Mouse (Mus musculus) embryo, embryonic 11 days (tissue): Measurements from ENCODE around the gene Chd8.
"Not testable (repeated sequence)": the region's sequence is repeated elsewhere in the genome, so short reads cannot be mapped to it uniquely, and the experiment has no call there.

ENCODE experiments used
- DNase-seq: peaks from one replicate; pipeline ENCODE4 v3.0.0-alpha.2; 2015

The Chd8 gene

GRCm38 (mm10) chr14:52257484-52258213, at the start of gene Chd8:
TSS of gene Chd8 (minus strand) at chr14:52257780.
- peak; percentile 98 for DNase-seq

DNA sequence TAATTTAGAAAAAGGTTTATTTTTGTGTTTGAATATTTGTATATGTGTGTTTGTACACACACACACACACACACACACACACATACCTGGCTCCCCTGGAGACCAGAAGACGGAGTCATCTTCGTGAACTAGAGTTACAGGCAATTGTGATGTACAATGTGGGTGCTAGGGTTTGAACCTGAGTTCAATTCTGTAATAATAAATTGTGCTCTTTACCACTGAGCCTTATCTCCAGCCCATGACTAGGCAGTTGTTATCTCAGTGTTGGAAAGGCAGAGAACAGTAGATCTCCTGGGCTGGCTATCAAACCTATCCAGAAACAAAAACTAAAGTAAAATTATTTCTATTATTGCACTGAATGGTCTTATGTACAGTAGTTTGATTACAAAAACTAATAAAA, 48.5 kb upstream of the Chd8 start:
- DNase-seq = no peak

DNA sequence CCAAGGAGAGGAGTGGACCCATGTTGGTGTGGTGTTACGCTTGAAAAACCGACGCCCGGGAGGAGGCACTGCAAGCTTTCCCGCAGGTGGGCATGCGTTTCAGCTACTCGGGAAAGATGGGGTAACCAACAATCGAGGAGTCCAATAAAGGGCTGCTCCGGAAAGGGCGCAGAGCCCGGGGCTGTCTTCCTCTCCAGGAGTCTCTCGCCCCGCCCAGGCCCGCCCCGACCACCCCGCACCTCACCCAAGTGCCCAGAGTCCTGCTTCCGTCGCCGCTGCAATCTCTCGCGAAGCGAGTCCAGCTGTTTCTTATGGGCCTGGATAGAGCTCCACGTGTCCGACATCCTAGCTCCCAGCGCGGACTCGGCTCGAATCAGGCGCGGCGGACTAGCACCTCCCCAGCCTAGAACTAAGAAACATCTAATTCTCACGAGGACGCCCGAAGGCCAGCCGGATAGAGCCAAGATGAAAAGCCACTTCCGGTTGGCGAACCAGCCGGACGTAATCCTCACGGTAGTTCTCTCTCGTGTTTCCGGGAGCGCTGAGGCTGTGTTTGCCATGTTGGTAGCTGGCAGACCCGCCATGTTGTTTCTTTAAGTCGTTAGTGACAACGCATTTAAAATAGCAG, 47.2 kb upstream of the Chd8 start, which contains the start of gene Mettl3:
Gene Mettl3, minus strand, starts transcription at position 485 of the 628 bp plus-strand sequence.
- peak; percentile 96 for DNase-seq

GRCm38 (mm10) chr14:52303517-52303916, 45.9 kb upstream of the Chd8 start:
- not testable (repeated sequence) for DNase-seq

DNA sequence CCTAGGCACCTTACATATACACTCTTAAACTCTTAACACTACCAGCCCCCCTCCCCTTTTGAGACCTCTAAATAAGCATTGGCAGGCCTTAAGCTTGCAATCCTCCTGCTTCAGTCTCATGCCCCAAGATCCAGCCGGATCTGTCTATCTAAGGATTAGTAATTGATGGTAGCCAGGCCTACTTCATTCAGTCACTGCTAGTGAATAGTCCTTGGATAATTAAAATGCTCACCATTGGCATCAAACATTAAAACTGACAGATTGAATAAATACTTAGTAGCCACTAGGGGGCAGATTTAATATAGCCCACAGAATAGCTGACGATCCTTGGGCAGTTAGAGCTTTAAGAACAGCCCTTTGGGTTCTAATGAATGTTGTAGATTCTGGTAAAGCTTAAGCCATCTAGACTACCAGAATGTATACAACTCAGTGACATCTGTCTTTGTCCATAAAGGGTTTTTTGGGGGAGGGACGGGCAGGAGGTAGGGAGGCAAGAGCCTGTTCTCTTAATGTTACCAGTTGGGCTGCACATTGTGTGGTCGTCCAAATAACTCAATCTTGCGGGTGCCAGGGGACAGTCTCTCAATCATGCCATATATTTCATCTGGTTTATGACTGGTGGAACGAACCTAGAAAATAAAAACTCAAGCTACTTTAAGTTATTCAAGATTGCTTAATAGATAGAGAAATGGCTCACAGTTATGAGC, 38.1 kb upstream of the Chd8 start:
- peak; percentile 71 for DNase-seq

DNA sequence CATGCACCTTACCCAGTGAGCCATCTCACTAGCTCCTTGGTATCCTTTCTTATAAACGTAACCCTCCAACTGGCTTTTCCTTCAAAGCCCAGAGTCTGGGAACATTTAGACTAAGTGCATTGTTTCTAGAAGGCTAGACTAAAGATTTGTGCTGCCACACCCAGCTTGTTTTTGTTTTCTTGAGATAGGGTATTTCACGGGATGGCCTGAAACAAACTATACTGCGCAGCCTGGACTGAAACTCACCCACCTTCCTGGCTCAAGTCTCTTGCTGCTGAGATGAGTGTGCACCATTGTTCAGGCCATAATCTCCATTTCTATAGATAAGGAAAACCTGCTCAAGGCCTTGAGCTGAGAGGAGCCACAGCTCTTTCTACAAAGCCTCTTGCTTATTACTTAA, 26.6 kb upstream of the Chd8 start:
- no peak for DNase-seq

GRCm38 (mm10) chr14:52283629-52284028, 26.0 kb upstream of the Chd8 start:
- DNase-seq = no peak

DNA sequence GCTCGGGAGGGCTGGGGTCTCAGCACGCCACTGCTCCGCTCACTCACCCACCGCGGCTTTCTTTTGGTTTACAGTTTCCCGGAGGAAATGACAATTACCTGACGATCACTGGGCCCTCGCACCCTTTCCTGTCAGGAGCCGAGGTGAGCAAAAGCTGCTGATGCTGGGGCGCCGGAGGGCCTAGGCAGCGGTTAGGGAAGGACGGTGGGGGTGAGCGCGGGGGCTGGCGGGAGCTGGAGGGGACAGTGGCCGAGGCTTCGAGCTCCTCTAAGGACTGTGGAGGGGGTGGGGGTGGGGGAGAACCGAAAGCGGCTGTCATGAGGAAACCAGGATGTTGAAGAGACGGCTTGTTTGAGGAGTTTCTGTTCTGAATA, 22.2 kb upstream of the Chd8 start:
- DNase-seq = no peak

DNA sequence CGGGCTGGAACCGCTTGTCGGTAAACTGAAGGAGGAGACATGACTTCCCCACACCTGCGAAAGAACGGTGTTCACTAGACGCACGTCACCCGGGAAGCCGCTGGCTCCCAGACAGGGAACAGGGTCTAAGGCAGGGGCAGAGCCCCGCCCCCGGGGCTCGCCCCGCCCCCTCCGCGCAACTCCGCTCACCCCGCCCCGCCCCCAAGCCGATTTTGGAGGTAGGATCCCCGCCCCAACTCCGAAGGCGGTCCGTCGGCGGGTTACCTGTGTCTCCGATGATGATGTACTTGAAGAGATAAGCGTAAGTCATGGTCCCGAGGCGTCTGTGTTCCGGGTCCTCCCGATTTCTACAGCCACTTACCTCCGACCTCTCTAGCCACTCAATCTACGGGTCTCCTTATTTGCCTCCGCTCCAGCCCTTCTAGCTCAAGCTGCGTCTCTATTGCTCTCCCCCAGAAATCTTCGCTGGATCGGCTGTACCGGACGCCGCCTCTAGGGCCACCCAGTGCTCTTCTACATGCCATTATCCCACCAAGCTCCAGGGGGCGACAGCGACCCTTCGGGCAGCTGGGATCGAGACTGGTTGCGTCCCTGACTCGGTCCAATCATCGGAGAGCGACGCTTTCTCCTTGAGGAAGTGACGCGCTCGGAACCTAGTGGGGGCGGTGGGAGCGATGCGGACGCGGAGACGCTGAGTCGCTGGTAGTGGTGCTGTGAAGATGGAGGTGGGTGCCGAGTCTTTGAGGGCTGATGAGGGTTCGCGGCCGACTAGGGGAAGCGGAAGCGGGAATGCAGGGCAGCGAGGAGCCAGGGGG, 21.6 kb upstream of the Chd8 start, which contains the start of the genes Tox4 and Rab2b:
Gene Tox4, plus strand, starts transcription at position 215 of the 815 bp plus-strand sequence.
Gene Rab2b, minus strand, starts transcription at position 614 of the 815 bp plus-strand sequence.
- DNase-seq = peak; percentile 99

DNA sequence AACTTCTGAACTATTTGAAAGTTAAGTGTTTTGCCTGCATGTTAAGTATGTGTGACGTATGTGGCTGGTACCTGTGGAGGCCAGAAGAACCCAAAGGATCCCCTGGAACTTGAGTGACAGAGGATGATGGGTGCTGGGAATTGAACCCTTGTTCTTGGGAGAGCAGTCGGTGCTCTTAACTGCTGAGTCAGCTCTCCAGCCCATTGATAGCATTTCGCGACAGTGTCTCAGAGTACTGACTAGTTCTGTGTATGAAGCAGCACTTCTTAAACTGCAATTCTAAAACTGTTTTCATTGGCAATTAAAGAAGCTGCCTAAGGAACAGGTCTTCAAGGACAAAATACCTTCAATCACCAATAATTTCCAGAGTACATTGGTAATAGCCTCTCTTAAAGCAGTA, 19.6 kb upstream of the Chd8 start:
- no peak for DNase-seq

DNA sequence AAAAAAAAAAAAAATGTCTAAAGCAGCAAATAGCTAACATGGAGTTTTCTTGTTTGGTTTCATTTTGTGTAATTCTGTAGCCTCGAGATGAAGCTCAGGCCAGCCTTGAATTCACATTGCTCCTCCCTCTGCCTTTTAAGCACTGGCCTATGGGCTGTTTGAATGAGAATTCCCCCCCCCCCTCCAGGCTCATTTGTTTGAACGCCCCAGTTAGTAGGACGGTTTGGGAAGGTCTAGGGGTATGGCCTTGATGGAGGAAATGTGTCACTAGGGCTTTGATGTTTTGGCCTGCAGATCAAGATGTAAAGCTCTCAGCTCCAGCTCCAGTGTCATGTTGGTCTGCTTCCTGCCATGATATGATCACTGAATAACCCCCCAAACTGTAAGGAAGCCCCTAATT, 15.2 kb upstream of the Chd8 start:
- no peak for DNase-seq

GRCm38 (mm10) chr14:52256311-52257175, 1.0 kb downstream of the Chd8 start:
- DNase-seq = peak; percentile 48

- no peak for DNase-seq
Measured at GRCm38 (mm10) chr14:52246129-52246528, 11.5 kb downstream of the Chd8 start.

DNA sequence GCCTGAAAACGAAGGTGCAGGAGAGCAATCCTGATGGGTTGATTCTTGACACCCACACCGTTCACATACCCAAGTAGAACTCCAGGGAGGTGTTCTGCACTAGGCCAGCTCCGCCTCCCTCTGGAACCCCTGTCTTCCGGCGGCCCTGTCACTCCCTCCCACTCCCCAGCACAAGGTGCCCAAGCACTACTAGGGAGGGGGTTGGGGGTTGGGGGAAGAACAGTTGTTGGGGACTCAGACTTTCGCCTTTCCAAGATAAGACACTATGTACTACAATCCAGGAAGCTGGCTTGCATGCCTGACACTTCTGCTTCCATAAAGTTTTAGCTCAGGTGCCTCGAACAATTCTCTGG, 12.9 kb downstream of the Chd8 start:
- no peak for DNase-seq

DNA sequence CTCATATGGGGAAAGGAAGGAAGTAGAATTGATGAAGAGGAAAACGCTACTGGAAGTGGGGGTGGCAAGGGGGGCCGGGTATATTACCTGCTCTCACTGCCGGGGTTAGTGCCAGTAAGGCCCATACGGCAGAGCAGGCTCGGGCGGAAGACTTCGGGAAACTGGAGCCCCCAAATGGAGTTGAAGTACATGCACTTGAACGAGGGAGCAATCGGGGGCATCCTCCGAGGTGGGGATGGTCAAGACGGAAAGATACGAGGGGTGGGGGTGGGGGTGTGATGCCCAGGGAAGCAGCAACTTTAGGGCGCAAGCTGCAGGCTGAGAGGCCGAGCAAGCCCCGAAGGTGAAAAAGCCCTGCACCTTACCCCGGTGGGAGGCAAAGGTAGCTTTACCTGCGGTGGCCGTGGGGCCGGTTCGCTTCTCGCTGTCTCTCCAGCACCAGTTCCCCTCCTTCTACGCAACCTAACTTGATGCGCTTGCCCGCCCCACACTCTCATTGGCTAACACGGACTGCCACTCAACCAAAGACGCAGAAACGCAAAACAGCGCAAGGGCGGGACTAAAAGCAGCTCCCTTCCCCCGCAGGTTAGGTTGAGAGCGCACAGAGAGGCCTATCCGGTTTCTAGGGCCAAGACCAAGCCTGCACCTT, 13.4 kb downstream of the Chd8 start:
- DNase-seq = peak; percentile 100

DNA sequence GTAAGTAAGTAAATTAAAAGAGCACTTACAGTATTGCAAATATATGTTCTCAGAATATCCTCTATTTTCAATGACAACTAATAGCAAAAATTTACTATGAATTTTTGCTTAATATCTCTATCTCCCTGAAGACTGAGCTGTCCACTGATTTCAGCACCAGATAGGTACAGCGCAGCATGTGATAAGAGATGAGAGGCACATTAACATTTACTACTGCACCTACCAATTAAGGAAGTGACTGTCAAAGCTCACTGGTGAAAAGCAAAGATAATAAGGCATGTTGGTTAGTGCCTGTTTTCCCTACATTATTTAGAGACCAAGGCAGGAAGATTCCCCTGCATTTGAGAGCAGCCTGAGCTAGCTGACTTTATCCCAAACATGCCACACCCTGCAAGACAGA, 21.4 kb downstream of the Chd8 start:
- DNase-seq = no peak

- DNase-seq = no peak
Measured at GRCm38 (mm10) chr14:52235165-52235564, 22.4 kb downstream of the Chd8 start.

DNA sequence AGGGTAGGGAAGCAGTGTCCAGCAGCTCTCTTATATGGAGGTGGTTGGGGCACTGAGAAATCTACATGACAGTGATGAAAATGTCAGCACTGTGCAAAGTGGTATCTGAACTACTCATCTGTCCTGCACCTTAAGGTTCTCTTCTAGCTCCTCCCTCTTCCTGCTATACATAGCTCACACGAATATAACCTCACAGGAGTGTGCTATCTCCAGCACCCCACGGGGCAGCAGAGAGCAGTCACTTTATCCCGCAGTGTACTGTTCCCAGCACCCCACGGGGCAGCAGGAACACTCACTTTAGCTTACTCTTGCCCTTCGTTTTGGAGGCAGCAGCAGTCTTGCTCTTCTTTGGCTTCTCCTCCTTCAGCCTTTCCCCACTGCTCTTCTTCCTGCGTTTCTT, 25.3 kb downstream of the Chd8 start:
- no peak for DNase-seq

DNA sequence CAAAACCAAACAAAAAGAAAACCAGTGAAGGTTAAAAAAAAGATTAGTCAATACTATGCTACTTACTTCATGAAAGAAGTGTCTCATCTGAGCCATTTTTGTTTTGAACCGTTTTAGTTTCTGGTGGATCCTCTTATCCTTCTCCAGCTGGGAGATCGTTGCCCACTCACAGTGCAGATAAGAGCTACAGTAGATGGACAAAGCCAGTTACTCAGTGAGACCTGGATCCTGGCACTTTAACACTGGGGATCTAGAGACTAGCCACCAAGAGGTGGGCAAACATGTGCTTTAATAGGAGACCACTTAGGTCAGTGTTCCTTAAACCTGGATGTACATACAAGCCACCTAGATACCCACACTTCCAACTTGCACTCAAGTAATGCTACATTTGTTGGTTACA, 31.6 kb downstream of the Chd8 start:
- no peak for DNase-seq

- DNase-seq = no peak
Measured at GRCm38 (mm10) chr14:52217261-52217660, 40.3 kb downstream of the Chd8 start.

- no peak for DNase-seq
Measured at GRCm38 (mm10) chr14:52199412-52199811, 58.2 kb downstream of the Chd8 start.
